Mouse (Mus musculus): ENCODE data around the gene Mertk.
A peak's percentile ranks its signal among the peaks of the same experiment; 100 is the strongest.

The Mertk gene

DNA sequence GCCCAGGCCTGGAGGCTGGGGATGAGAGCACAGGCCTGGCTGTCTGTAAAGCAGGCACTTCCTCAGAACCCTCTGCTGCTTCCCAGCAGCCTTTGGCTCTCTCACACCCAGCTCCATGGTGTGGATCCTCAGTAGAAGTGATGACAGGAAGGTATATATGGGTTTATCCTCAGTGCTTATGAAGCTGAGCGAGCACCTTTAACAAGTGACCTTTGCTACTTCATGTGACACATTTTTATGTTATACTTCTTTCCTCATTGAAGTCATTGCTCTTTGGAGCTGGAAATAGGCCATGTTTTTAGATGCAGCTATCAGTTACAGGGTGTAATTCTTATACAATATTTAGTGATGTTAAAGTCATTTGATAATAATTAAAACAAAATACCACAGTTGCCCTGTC, 67.0 kb downstream of the Mertk start:
- no peak for DNase-seq (ENCODE audit: low spot score in 2 of 2)

DNA sequence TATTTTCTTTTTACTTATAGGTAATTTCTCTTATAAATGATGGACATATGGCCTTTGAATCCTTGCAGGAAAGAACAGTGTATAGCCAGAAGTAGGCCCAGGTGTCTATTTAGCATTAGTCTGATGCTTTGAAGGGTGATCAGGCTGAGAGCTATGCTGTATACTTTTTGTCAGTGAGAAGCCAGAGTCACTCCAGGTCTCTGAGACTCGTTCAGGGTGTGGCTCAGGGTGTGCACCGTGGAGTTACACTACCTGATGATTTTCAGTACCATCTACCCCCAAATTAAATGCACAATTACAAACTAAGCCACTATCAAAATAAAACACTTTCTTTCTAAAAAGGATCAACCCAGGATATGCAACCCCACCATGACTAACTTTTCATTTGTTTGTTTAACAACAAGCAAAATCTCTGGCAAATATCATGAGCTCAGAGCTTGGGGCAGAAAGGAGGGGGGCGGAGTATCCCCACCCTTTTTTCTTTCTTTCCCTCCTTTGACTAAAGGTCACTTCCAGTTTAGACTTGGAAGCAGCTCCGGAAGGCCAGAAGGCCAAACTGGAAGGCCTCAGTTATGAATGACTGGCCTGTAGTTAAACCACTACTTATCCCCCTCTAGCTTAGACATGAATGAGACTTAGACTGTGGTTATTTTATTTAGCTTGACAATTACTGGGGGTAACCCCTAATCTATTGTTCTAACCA, 69.9 kb downstream of the Mertk start:
- no peak for DNase-seq (ENCODE audit: low spot score in 2 of 2)

DNA sequence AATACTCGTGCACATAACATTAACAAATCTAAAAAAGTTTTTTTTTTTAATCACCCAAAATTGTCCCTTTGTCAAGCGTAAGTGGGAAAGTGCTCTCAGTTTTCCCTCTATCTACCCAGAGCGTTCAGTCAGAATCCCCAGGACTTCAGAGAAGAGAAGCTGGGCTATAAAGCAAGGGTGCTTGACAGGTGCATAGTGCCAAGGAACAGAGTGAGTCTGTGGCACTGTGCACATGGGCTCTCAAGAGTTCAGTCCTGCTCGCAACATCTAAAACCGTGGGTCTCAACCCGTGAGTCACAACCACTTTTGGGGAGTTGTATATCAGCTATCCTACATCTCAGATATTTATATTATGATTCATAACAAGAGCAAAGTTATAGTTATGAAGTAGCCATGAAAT, 71.8 kb downstream of the Mertk start:
- DNase-seq (ENCODE audit: low spot score in 2 of 2): no peak

DNA sequence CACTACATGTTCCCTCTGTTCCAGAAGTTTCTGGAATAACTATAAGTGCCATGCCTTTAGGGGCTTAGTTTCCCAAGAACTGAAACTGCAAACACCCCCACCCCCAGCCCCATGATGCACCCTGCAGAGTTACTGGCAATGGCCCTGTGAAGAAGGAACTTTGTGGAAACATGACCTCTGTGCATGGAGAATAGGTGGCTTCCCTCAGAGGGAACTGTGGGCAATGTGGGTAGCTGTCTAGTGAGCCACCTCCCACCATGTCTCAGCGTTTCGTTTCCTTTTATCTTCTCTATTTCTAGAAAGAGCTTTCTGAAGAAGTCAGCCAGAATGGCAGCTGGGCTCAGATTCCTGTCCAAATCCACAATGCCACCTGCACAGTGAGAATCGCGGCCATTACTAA, 72.3 kb downstream of the Mertk start:
- DNase-seq (ENCODE audit: low spot score in 2 of 2): no peak

DNA sequence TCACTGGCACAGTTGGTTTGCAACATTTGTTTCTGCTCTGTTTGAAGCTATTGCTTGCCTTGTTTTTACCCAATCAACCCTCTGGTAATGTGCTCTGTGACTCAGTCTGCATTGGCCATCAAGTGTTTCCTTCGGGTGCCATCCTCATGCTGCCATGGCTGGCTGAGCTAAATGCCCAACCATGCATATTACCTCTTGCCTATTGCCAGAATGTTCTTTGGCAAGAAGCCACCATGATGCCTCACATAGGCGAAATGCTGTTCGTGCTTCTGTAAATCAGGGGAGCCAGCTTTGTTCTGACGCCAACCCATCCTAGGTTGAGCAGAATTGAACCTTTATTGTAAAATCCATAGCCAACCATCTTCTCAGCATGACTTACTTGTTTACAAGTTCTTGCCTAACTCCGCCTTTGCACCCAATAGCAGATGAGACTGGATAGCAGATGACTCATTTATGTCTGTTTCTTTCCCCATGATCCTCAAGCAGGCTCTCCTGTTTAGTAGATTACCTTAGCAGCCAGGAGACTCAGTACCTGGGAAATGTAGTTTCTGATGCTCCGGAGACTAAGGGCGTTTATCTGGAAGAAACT, 73.1 kb downstream of the Mertk start:
- DNase-seq (ENCODE audit: low spot score in 2 of 2): no peak

DNA sequence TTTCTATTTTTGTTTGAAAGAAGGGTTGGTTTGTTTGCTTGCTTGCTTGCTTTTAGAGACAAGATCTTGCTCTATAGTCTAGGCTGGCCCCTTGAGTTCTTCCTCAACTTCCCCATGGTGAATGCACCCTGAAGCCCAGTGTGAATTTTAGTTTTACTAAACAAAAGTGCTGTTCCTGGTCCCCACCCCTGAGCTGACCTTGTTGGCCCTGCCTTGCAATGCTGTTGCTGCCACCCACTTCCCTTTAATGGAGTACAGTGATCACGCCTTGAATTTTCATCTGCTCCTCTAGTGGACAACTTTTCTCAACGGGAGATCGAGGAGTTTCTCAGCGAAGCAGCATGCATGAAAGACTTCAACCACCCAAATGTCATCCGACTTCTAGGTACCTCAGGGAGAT, 83.5 kb downstream of the Mertk start:
- no peak for DNase-seq (ENCODE audit: low spot score in 2 of 2)

DNA sequence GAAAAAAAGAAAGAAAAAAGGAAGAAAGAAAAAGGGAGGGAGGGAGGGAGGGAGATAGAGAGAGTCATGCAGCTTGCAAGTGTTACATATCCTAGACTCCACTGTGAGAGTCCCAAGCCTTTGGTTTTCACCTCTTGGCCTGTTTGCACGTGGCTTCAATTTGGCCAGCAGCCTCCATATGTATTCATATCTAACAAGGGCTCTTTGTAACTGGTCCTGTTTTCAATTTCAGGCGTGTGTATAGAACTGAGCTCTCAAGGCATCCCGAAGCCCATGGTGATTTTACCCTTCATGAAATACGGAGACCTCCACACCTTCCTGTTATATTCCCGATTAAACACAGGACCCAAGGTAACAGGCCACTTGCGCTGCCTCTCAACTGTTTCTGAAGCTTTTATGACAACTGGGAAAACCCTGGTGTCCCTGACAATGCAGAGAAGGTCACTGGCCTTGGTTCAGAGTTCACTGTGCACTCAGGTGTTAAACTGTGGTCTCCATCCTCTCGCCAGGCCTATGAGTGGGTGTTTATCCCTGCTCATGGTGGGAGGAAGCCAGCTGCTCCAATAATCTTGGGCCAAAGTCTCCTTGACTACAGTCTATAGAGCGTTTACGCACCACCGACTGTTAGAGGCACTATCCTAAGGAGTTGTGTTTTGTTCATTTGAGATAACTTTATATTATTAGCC, 85.0 kb downstream of the Mertk start:
- DNase-seq (ENCODE audit: low spot score in 2 of 2): no peak

DNA sequence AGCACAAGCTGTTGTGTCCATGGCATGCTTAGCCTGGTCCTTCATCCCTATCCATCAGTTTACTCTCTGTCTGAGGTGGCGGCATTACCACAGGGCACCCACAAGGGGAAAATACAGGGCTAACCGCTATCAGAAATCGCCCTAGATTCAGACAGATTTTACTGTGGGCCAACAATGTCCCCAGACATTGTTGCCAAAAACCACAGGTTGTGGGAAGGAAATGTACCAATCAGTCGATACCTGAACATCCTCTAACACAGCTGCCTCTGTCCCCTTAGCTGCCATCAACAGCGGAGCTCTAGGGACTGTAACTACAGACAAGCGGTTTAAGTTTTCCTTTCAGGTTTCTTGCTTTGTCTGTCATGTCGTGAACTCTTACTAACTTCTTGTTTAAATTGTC, 86.1 kb downstream of the Mertk start:
- DNase-seq (ENCODE audit: low spot score in 2 of 2): no peak

DNA sequence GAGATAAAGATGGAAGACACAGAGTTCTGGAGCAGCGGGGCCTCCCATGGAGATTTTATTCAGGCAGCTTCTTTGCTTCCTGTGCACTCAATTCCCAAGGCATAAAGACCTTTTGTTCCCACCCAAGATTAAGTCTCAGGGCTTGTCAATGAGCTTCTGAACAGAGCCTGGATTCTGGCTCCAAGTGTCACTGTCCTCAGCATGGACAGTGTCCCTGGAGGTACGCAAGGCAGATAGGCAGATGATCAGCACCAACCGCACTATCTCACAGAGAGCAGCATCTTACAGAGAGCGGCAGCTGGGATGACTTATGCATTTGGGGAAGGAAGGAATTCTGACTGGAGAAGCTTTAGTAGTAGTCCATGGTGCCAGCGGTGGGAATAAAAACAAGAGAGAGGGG, 87.6 kb downstream of the Mertk start:
- DNase-seq (ENCODE audit: low spot score in 2 of 2): no peak

DNA sequence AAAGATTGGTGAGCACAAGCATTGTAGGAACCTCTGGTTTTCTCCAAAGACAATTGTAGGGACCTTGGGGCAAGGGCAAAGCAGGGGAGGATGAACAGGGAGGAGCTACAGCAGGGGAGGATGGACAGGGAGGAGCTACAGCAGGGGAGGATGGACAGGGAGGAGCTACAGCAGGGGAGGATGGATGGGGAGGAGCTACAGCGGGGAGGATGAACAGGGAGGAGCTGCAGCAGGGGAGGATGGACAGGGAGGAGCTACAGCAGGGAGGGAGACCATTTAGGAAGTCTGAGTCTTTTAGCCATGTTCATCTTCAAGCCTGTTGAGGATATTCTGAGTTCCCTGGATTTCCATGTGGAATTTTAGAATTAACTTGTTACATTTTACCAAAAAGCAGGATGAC, 88.0 kb downstream of the Mertk start:
- DNase-seq (ENCODE audit: low spot score in 2 of 2): no peak

DNA sequence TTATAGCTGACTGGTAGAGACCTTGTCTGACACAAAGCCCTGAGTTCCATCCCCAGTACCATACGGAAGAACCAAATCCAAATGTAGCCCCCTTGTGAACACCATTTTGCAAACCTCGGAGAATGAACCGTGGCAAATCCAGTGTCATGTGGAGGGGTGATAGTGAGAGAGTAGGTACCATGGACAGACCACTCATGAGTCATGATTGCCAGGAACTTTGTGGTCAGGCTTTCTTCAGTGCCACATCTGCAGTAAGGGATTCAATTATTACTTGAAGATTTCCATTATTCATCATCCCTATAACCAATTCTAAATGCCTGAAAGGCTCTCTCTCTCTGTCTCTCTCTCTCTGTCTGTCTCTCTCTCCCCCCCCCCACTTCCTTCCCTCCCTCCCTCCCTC, 89.0 kb downstream of the Mertk start:
- no peak for DNase-seq (ENCODE audit: low spot score in 2 of 2)

DNA sequence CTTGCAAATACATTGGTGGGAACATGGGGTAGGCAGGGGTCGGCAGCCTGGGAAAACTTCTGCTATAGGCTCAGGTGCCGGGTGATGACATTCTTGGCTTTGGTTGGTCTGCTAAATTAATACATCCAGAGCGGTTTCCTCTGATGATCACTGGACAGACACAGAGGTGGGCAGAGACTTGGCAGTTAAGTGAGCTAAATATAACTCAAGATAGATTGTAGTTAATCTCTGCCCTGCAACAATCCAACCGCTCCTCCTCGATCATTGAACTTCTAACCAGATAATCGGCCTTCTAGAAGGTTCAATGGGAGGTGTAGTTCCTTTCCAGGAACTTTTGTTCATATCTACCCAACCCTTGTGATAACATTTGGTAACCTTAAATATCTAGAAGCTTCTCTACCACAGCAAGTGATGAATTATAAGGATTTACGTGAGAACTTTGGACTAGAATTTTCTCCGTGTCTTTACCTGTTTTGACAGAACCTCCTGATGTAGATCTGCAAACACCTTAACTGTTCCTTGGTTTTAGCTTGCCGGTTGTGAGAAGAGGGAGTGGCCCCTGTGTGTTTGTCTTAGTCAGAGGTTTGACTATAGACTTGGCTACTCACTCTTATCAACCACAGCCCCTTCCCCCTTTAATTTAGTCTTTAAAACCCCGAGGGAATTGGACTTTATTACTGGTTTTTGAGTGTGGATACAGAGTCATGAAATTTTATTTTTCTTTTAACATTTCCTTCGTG, 92.3 kb downstream of the Mertk start:
- DNase-seq (ENCODE audit: low spot score in 2 of 2): no peak

DNA sequence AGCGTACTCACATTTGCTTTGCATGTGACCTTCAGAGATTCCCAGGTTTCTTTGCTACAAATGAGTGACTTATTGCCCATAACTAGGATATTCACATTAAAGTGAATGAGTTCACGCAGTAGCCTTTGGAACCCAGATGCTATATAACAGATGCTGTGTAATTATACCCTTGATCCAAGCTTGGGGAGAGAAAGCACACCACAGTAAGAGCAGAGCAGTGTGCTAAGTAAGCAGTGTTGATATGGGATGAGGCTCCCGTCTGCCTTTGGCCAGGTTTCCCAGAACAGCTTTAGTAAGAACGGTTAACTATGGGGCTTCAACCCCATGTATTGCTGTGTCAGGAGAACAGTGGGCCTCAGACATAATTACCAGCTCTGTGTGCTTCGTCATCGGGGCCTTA, 95.2 kb downstream of the Mertk start:
- no peak for DNase-seq (ENCODE audit: low spot score in 2 of 2)

DNA sequence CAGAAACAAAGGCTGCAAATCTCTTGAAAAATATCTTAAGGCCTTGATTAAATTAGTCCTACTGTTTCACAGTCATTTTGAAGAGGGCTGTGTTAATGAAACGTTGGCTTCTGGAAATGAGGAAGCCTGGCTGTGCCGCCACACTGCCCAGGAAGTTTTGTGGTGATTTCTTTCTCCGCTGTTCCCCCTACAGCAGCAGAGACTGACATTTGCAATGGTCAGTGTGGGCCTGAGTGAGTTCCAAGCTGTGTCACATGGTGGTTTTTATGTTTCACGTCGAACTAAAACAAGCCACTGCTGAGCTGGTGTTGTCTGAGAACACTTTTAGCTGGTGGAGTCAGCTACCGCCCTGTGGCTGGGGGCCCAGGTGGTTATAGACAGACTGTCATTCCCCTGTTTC, 97.7 kb downstream of the Mertk start:
- no peak for DNase-seq (ENCODE audit: low spot score in 2 of 2)

DNA sequence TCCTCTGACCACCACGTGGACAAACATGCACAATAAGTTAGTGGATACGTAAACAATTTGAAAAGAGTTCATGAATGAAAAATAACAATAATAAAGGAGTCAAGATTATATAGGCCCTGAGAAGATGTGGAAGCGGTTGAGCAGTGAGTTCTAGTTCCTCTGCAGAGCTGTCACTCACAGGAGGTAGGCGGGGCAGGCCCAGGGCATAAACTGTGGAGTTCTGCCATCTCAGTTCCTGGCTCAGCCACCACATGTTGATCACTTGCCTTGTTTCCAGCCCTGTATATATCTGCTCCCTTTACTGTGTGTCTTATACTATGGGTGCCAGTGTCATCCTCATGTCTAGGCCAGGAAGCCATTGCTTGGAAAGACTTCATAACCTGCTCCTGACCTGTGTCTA, 104.7 kb downstream of the Mertk start:
- DNase-seq (ENCODE audit: low spot score in 2 of 2): no peak

DNA sequence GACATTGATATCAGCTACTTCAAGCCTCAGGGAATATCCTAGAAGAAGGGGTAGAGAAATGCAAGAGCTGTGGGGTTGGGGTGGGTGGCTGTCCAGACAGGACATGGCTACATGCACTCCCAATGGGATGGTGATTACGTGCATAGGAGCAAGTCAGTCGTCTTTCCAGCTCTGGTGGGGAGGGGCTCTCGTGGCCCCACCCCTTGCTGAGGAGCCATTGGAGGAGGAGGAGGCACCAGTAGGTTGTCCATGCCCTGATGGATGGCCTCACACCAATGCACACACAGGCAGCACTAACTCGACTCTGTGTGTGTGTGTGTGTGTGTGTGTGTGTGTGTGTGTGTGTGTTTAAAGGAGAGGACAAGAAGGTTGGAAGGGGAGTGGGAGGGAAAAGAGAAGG, 106.6 kb downstream of the Mertk start:
- no peak for DNase-seq (ENCODE audit: low spot score in 2 of 2)

DNA sequence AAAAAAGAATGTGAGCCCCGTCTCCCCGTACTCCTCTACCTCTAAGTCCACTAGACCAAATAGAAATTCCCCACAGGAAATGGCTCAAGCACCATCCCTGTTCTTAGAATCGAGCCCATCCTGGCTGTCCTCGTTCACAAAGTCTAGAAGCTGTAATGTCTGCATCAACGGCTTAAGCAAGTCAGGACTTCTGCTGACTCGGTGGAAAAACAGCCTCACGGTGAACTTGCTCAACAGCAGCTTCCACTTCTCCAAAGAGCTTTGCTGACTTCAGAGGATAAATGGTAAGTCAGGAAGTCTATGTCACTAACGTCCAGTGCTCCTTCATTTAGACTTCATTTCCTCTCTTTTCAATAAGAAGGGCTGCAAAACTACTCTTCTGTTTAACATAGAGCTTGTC, 107.8 kb downstream of the Mertk start:
- no peak for DNase-seq (ENCODE audit: low spot score in 2 of 2)

DNA sequence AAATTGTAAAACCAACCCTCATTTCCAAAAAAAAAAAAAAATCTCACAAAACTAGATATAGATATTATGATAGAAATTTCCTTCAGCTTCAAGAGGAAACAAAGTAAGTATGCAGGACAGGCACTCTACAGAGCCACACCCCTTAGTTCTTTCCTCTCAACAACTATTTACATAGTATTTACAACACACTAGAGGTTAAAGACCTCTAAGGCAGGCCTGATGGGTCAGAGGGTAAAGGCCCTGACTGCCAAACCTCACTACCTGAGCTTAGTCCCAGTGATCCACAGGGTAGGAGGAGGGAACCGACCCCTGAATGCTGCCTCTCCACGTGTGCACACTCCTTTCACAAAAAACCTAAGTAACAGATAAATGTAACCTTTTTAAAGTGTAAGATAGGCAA, 114.0 kb downstream of the Mertk start:
- no peak for DNase-seq (ENCODE audit: low spot score in 2 of 2)

DNA sequence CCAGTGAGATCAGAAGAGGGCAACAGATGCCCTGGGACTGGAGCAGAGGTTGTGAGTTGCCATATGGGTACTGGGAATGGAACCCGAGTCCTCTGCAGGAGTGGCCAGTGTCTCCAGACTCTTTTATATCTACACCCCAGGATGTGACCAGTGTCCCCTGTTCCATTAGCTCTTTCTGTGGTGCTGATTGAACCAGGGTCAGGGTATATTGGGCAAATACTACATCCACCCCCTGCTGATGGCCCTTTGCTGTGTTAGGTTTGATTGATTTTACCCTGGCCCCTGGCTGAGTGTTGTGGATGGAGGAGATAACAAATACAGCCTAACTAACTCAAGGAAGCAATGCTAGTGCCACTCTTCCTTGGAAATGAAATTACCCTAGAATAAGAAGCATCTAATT, 117.6 kb downstream of the Mertk start:
- DNase-seq (ENCODE audit: low spot score in 2 of 2): no peak

DNA sequence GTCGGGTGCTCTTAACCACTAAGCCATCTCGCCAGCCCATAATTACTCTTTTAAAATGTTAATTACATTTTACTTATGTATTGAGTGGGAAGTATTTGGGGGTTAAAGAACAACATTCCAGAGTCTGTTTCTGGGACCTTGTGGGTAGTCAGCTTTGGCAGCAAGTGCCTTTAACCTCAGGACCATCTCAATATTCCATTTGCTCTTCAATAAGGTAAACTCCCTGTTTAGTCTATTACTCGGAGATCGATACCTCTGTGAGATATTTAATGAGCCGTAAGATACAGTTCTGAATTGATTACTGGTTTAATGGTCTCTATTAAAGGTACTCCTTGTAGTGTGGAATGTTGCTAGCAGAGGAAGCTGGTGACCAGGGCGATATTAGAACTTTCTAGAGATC, 118.2 kb downstream of the Mertk start:
- DNase-seq (ENCODE audit: low spot score in 2 of 2): no peak

DNA sequence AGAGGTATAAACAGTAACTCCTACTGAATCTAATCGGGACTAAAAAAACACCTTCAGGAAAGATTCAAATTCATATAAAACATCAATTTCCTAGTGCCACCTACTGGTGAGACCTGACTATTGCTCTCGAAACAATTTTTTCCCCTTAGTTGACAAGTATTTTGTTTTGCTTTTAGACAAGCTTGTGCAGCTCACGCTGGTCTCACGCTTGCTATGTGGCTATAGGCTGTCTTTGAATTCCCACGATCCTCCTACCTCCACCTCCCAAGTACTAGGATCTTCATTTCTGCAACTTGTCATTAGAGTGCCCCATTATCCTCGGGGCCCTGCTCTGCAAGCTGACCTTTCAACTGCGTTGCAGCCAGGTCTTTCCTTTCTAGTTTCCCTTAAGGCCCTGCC, 118.6 kb downstream of the Mertk start:
- no peak for DNase-seq (ENCODE audit: low spot score in 2 of 2)

DNA sequence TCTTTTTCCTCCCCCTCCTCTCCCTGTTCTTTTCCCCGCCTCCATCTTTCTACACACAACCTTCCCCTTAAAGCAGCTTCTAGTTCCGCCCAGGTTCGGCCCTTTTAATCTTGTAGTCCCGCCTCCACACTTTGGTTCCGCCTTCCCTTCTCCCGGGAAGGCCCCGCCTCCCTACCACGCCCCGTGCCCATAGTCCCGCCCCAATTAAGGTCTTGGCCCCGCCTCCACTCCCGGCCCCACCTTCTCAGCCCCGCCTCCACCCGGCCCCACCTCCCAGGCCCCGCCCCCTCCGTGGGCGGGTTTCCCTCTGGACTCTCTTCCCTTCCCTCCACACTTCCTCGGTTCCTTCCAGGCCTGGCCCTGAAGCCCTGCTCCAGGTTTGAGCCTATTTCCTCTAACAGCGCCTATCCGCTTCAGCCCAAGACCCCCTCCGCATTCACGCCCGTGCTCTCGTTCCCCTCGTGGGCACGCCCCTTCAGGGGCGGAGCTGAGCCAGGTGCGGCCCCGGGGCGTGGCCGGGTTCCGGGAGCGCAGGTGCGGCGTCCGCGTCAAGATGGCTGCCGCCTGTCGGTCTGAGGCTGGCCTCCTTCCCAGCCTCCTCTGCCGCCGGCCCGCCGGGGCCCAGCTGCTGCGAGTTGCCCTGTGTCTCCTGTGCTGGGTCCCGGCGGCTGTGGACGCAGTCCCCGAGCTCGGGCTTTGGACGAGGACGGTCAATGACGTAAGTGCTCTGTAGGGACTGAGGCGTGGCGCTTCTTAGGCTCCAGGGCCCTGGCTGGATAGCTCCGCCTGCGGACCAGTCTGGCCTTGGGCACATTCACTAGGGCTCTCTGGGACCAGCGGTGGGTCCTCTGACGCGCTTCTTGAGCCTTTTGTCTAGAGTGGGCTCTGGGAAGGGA, 119.3 kb downstream of the Mertk start, which contains the start of gene Tmem87b:
Gene Tmem87b (plus strand): TSS at position 333 of the 896 bp plus-strand sequence.
- peak; percentile 96 to 97 for DNase-seq (ENCODE audit: low spot score in 2 of 2)

All from urinary bladder, postnatal 4 days (tissue).